Mouse (Mus musculus) WW6 (cell line): ENCODE results near the gene Grip2.

Experiments
- DNase-seq: peaks from one replicate; pipeline ENCODE4 v3.0.0-alpha.2; 2013; ENCODE audit warnings: low read depth, low spot score

The Grip2 gene

GRCm38 (mm10) chr6:91827016-91827570 is at the start of gene Grip2:
Gene Grip2, minus strand, starts transcription at chr6:91827250.
- no peak for DNase-seq

GRCm38 (mm10) chr6:91872781-91873180 is 45.7 kb upstream of the Grip2 start:
- no peak for DNase-seq

DNA sequence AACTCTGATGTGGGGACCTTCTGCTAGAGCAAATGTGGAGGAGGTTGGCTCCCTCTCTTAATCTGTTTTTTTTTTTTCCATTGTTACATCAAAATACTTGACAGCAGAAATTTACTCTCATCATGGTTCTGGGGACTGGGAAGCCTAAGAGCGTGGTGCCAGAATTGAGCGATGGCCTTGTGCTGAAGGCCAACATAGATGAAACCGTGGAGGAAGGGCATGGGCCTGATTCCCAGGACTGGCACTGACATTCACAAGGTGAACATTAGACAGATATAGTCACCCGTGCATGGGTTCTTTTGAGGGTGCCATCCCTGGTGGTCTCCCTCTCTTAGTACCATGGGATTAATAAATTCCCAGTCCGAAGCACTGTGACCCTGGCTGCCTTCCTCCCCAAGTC is 41.0 kb upstream of the Grip2 start:
- no peak for DNase-seq

DNA sequence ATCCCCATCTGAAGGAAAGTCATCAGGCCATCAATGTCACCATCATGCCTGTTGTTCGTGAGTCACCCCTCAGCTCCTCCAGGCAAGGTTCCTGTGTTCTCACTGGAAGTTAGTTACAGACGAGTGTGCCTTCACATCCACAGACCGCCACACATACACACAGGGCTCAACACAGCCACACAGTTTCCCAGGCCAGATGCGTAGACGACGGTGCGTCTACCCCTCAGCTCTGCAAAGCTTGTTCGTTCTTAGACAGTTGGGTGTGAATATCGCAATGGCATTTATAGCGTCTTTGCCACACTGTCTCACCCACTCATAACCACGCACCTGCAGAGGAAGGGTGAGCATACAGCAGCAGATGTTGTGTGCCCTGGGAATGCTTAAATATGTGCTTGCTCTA is 38.6 kb upstream of the Grip2 start:
- DNase-seq = no peak

GRCm38 (mm10) chr6:91864595-91864994 is 37.5 kb upstream of the Grip2 start:
- no peak for DNase-seq

GRCm38 (mm10) chr6:91862848-91863247 is 35.8 kb upstream of the Grip2 start:
- no peak for DNase-seq

GRCm38 (mm10) chr6:91858339-91858738 is 31.3 kb upstream of the Grip2 start:
- no peak for DNase-seq

- peak; percentile 38 for DNase-seq
Measured at GRCm38 (mm10) chr6:91852550-91852949, 25.5 kb upstream of the Grip2 start.

DNA sequence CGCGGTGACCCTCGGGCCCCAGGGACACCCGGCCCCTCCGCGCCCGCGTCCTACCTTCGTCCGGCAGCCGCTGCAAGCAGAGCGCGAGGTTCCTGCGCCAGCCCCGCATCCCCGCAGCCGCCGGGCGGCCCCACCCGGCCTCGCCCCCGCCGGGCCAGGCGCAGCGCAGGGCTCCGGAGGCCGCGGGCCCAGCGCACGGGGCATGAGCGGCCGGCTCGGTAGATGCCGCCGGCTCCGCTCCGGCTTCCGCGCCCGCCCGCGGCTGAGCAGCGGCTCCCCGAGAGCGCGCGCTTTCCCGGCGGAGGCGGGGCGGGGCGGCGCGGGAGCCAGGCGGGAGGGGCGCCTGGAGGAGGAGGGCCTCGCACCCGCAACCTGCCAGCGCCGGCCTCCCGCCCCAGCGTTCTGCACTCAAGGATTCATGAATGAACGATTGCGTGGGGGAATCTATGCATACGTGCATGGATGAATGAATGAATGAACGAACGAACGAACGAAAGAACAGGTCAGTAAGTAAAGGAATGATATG is 16.6 kb upstream of the Grip2 start:
- no peak for DNase-seq

DNA sequence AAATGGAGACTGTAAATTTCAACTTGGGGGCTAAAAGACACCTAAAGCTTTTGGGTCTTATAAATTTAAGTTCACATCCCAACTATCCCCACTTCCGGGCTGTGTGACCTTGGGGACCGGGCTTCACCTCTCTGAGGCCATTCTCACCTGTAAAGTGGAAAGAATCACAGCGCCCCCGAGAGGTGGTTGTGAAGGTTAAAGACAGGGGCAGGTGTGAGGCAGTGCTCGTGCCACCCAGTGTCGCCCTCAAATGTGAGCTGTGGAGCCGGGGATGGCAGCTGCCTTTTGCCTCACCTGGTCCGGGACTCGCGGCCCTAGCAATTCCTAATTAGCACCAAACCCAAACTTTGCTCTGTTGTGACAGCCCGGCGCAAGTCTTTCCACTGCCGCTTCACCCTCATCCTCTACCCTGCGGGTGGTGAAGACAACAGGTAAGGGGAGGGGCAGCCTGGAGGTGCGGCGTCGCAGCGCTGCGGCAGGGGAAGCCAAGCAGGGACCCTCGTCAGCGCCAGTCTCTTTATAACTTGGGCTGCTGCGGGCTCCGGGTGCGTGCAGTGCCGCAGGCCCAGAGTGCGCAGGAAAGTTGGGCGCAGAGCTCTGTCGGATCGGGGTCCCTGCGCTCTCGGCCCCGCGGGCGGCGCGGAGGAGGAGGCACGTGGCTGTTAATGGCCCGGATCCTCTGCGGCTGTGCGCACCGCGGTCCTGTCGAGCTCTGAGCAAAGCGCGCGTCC is 16.0 kb upstream of the Grip2 start:
- DNase-seq = peak; percentile 24

- peak; percentile 26 for DNase-seq
Measured at GRCm38 (mm10) chr6:91839010-91839871, 12.2 kb upstream of the Grip2 start.

GRCm38 (mm10) chr6:91832863-91833440 is 5.9 kb upstream of the Grip2 start:
- DNase-seq = no peak

DNA sequence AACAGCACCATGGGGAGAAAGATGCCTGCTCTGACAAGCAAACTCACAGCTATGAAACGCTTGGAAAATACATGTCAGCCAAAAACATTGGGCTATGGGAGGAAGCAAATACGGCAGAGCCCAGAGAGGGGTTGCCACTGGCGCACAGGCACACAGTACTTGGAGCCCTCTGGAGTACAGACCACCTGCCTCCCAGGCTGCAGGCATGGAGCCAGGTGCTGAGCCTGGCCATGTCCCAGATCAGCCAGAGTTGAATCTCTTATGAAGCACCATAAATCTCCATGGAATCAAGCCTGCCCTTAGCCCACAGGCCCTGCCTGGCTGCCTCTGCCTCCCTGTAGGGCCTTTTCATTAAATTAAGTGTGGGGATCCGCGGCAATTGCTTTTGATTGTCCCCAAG is 876 bp upstream of the Grip2 start:
- no peak for DNase-seq

- no peak for DNase-seq
Measured at GRCm38 (mm10) chr6:91818271-91818670, 8.8 kb downstream of the Grip2 start.

GRCm38 (mm10) chr6:91815976-91816375 is 11.1 kb downstream of the Grip2 start:
- DNase-seq = no peak

GRCm38 (mm10) chr6:91813611-91814010 is 13.4 kb downstream of the Grip2 start:
- DNase-seq = no peak

DNA sequence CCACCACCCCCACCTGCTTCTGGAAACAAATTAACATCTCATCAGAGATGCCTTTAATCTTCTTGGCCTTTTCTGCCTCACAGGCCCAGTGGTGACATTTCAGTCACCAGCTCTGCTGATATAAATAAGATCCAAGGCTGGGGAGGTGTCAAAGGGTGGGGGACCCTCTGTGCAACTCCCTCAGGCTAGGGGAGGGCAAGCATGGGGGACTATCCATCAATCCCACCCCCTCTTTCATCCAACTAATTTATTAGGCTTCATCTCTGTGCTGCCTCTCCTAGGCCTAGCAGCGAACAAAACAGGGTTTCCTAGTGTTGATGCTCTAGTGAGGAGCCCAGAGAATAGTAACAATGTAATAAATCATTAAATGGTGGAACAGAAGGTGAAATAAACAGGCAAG is 17.0 kb downstream of the Grip2 start:
- no peak for DNase-seq

DNA sequence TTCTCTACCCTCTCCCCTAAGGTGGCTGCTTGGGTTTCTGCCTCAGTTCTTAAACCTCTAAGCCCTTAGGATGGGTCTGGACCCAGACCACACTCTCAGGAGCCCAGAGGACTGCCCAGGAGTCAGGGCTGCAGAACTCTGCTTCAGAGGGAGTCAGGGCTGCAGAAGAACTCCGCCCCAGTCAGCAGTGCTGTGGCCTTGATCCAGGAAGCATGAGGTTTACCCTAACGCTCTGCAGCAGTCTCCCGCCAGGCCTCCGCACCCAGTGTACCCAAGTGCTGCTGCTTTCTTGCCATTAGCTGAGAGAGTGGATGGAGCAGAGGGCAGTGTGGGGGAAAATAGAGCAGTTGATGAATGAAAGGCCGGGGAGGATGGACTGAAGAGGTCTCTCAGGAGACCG is 19.0 kb downstream of the Grip2 start:
- DNase-seq = no peak

GRCm38 (mm10) chr6:91807169-91807568 is 19.9 kb downstream of the Grip2 start:
- DNase-seq = peak; percentile 18

- no peak for DNase-seq
Measured at GRCm38 (mm10) chr6:91804177-91804576, 22.9 kb downstream of the Grip2 start.

DNA sequence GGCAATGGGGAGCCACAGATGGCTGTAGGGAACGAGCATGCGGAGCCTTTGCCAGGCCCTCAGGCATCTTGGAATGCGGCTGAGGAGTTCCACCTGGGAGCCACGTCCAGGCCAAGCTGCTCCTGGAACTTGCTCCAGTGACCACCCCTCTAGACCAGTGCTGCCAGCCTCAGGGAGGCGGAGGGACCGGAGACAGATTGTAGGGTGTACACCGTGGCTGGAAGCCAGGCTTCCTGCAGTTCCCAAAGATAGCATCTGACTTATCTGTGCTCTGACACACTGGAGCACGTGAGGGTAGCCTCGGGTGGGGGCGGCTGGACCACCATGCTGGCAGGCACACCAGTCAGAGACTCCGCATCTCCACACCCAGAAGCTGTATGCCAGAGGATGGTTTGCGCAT is 28.6 kb downstream of the Grip2 start:
- no peak for DNase-seq

GRCm38 (mm10) chr6:91796736-91797135 is 30.3 kb downstream of the Grip2 start:
- DNase-seq = no peak
